Mouse (Mus musculus): ENCODE data around the gene Tesk2. TPM values are rescaled to one million over a fixed set of nuclear protein-coding genes. Genes with fewer than 3 reads are reported as not detected.
"Not testable (repeated sequence)": the region's sequence is repeated elsewhere in the genome, so short reads cannot be mapped to it uniquely, and the experiment has no call there.

Tesk2 gene
- polyA plus RNA-seq (2015; fragmentation: Nextera tagmentation; extraction: Ambion mirVana): 4.3 and 5.2 TPM in 2 replicates

DNA sequence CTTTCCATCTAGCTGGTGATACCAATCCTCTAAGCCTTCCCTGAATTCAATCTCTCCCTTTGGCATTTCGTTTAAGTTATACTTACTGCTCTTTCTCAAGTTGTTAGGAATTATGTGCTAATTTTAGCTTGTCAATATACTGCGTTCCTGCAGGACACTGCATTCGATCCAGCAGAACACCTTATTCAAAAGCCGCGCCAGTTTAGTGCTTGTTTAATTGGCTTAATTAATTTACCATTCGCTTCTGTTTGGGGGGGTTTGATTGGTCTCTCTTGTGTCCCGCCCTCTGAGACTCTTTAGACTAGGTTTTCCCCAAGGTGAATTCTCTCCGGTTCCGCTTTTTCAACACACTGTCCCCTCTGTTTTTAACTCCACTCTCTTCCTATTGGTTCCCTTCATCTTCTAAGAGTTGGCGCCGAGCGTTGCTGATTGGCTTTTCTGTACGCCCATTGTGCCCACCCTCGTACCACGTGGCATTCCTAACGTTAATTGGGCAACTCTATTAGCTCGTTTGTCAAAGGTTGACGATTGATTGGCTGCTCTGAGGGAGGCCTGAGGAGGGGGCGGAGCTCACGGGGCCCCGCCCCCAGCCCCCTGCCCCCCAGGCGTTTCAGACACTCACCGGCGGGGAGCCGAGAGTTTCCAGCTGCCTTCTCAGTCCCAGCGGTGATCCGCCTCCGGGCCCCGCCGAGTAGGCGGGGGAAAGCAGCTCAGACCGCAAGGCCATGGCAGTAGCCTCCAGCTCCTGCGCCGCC, at the start of gene Tesk2:
Gene Tesk2 (plus strand): TSS at position 606 of the 755 bp plus-strand sequence.
- under 1% methylated on average over 34 of the region's 34 CpGs for whole genome bisulfite sequencing

DNA sequence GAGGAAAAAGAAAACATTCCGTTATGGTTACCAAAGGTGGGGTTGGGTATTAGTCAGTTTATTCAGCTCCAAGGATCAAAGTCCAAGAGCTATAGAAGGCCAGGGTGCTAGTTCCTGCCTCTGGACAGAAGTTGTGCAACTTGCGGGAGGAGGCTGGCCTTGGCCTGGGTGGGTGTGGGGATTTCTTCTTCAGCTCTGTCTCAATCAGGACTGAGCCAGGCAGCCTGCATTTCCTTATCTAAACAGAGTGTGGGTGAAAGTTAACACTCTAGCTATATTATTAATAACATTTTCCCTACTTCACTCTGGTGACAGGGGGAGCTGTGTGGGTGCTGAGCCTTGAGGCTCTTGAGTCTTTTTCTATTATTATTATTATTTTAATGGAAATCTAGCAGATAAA, 48.0 kb upstream of the Tesk2 start:
- no peak overlapping the region for H3K4me3 ChIP-seq (replicated peaks; ENCODE audit: low read length)
- ATAC-seq: no peak
- no peaks in the 10 kb centered on the region for H3K4me1 ChIP-seq (replicated peaks; ENCODE audit: control insufficient read depth, insufficient read depth, low read length)
- H3K9ac ChIP-seq (replicated peaks; ENCODE audit: low read depth, low read length): no peak overlapping the region
- H3K9me3 ChIP-seq (ENCODE audit: control insufficient read depth, low read length): no peaks in the 10 kb centered on the region
- no peaks in the 10 kb centered on the region for H3K27me3 ChIP-seq (replicated peaks; ENCODE audit: control insufficient read depth, insufficient read depth, low read length)
- no peaks in the 10 kb centered on the region for H3K36me3 ChIP-seq (ENCODE audit: control insufficient read depth, insufficient read depth)
- no peak overlapping the region for H3K27ac ChIP-seq (ENCODE audit: low read length)
- 83% methylated on average over 2 of the region's 2 CpGs for WGBS
- H3K4me2 ChIP-seq (ENCODE audit: low read length): no peak overlapping the region

More for the DNA sequence above, at the start of gene Tesk2:
- Histone ChIP-seq H3K4me2 (ENCODE audit: low read length) (peak within 1 kb of the TSS; percentile 95), H3K9me3 (ENCODE audit: control insufficient read depth, low read length) (no peaks in the 10 kb centered on the region), H3K27ac (ENCODE audit: low read length) (0 out of 2 replicates have a peak within 1 kb of the TSS, but pooled peaks have one; percentile 33), H3K4me1 (replicated peaks; ENCODE audit: control insufficient read depth, insufficient read depth, low read length) (peaks cover 7% of the 10 kb centered on the region), H3K4me3 (replicated peaks; ENCODE audit: low read length) (peak within 1 kb of the TSS; percentile 85), H3K36me3 (ENCODE audit: control insufficient read depth, insufficient read depth) (no peaks in the 10 kb centered on the region), H3K27me3 (replicated peaks; ENCODE audit: control insufficient read depth, insufficient read depth, low read length) (no peaks in the 10 kb centered on the region), H3K9ac (replicated peaks; ENCODE audit: low read depth, low read length) (peak within 1 kb of the TSS; percentile 76)
- peak; percentile 99 for ATAC-seq

DNA sequence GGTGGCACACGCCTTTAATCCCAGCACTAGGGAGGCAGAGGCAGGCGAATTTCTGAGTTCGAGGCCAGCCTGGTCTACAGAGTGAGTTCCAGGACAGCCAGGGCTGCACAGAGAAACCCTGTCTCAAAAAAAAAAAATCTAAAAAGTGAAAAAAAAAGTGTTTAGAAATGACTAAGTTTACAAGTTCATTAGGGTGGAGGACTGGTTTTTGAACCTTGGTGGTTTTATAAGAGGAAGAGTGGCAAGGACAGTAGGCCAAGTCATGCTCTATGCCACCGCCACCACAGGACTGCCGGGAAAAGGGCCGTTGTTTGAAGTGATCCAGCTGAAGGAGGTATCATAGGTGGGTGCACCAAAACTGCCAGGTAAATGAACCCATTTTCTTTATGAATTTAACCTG, 46.0 kb upstream of the Tesk2 start:
- H3K4me2 ChIP-seq (ENCODE audit: low read length); H3K4me1 ChIP-seq (replicated peaks; ENCODE audit: control insufficient read depth, insufficient read depth, low read length); ATAC-seq; H3K9ac ChIP-seq (replicated peaks; ENCODE audit: low read depth, low read length); H3K9me3 ChIP-seq (ENCODE audit: control insufficient read depth, low read length); H3K27me3 ChIP-seq (replicated peaks; ENCODE audit: control insufficient read depth, insufficient read depth, low read length); H3K36me3 ChIP-seq (ENCODE audit: control insufficient read depth, insufficient read depth); H3K27ac ChIP-seq (ENCODE audit: low read length); H3K4me3 ChIP-seq (replicated peaks; ENCODE audit: low read length): not testable (repeated sequence)
- WGBS: 95% methylated on average over 6 of the region's 6 CpGs

DNA sequence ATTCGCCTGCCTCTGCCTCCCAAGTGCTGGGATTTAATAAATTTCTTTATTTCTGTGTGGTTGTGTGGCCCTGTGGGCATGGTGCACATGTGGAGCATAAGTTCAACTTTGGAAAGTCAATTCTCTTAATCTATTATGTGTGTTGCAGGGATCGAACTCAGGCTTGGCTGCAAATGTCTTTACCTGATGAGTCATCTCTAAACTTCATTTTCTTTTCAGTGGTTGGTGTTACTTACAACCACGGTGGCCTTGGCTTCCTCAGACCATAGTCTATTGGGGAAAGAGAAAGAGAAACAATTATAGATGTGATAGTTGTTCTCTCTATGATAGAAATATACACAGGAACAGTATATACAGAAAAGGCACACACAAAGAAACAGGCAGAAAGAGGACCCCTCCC, 44.7 kb upstream of the Tesk2 start:
- H3K9me3 ChIP-seq (ENCODE audit: control insufficient read depth, low read length): no peaks in the 10 kb centered on the region
- ATAC-seq: no peak
- no peak overlapping the region for H3K4me2 ChIP-seq (ENCODE audit: low read length)
- H3K27ac ChIP-seq (ENCODE audit: low read length): no peak overlapping the region
- no peak overlapping the region for H3K4me3 ChIP-seq (replicated peaks; ENCODE audit: low read length)
- H3K9ac ChIP-seq (replicated peaks; ENCODE audit: low read depth, low read length): no peak overlapping the region
- H3K36me3 ChIP-seq (ENCODE audit: control insufficient read depth, insufficient read depth): no peaks in the 10 kb centered on the region
- 81% methylated on average over 3 of the region's 3 CpGs for WGBS
- H3K4me1 ChIP-seq (replicated peaks; ENCODE audit: control insufficient read depth, insufficient read depth, low read length): no peaks in the 10 kb centered on the region
- H3K27me3 ChIP-seq (replicated peaks; ENCODE audit: control insufficient read depth, insufficient read depth, low read length): no peaks in the 10 kb centered on the region

DNA sequence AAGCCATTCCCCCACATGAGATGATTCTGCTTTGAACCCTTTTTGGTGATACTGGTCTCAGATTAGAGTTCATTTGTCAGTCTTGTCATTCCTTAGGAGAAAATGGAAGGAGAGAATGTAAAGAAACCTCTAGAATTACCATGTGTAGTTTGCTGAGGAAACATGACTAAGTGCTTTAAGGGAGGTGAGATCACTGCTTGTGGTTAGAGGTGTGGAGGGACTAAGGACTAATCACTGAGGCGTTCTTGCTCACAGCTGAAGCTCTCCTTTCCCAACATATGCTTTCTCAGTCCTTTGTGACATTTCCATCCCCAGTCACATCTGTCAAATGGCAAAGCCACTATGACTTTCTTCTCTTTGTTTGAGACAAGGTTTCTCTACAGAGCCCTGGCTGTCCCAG, 42.9 kb upstream of the Tesk2 start:
- Histone ChIP-seq H3K9me3 (ENCODE audit: control insufficient read depth, low read length) (no peaks in the 10 kb centered on the region), H3K9ac (replicated peaks; ENCODE audit: low read depth, low read length) (no peak overlapping the region), H3K27ac (ENCODE audit: low read length) (no peak overlapping the region), H3K4me3 (replicated peaks; ENCODE audit: low read length) (no peak overlapping the region), H3K4me1 (replicated peaks; ENCODE audit: control insufficient read depth, insufficient read depth, low read length) (no peaks in the 10 kb centered on the region), H3K27me3 (replicated peaks; ENCODE audit: control insufficient read depth, insufficient read depth, low read length) (no peaks in the 10 kb centered on the region), H3K36me3 (ENCODE audit: control insufficient read depth, insufficient read depth) (no peaks in the 10 kb centered on the region), H3K4me2 (ENCODE audit: low read length) (no peak overlapping the region)
- WGBS: 82% methylated on average over 1 of the region's 1 CpGs
- ATAC-seq: no peak

DNA sequence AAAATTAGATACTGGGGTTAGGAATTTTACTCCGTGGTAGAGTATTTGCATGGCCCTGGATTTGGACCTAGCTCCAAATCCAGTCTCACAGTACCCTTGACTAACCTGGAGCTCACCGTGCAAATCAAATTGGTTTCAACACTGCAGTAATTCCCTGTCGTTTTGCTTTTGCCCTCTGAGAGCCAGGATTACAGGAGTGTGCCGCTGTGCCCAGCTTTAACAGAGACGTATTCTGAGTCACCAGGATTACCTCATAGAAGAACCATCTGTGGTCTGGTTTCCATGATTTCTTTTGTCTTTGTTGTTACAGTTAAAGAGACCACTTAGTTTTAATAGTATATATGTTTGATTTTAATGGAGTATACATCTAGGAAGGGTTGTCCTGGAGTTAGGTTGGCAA, 41.6 kb upstream of the Tesk2 start:
- Histone ChIP-seq H3K9ac (replicated peaks; ENCODE audit: low read depth, low read length) (no peak overlapping the region), H3K9me3 (ENCODE audit: control insufficient read depth, low read length) (no peaks in the 10 kb centered on the region), H3K4me2 (ENCODE audit: low read length) (no peak overlapping the region), H3K36me3 (ENCODE audit: control insufficient read depth, insufficient read depth) (no peaks in the 10 kb centered on the region), H3K4me3 (replicated peaks; ENCODE audit: low read length) (no peak overlapping the region), H3K4me1 (replicated peaks; ENCODE audit: control insufficient read depth, insufficient read depth, low read length) (no peaks in the 10 kb centered on the region), H3K27ac (ENCODE audit: low read length) (no peak overlapping the region), H3K27me3 (replicated peaks; ENCODE audit: control insufficient read depth, insufficient read depth, low read length) (no peaks in the 10 kb centered on the region)
- ATAC-seq: no peak
- 66% methylated on average over 5 of the region's 5 CpGs for WGBS

DNA sequence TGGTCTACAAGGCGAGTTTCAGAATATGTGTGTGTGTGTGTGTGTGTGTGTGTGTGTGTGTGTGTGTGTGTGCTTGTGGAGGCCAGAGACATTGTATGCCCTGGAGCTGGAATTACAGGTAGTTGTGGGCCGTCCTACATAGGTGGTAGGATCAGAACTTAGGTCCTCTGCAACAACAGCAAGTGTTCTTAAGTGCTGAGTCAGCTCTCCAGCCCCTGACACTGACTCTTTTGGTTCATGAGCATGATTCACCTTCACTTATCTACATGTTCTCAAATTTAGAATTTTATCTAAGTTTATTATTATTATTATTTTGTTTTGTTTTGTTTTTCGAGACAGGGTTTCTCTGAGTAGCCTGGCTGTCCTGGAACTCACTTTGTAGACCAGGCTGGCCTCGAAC, 40.2 kb upstream of the Tesk2 start:
- not testable (repeated sequence) for H3K27ac ChIP-seq (ENCODE audit: low read length); ATAC-seq; H3K9ac ChIP-seq (replicated peaks; ENCODE audit: low read depth, low read length); H3K4me2 ChIP-seq (ENCODE audit: low read length); H3K4me1 ChIP-seq (replicated peaks; ENCODE audit: control insufficient read depth, insufficient read depth, low read length); H3K27me3 ChIP-seq (replicated peaks; ENCODE audit: control insufficient read depth, insufficient read depth, low read length); H3K4me3 ChIP-seq (replicated peaks; ENCODE audit: low read length); H3K9me3 ChIP-seq (ENCODE audit: control insufficient read depth, low read length); H3K36me3 ChIP-seq (ENCODE audit: control insufficient read depth, insufficient read depth)
- 95% methylated on average over 4 of the region's 4 CpGs for WGBS

DNA sequence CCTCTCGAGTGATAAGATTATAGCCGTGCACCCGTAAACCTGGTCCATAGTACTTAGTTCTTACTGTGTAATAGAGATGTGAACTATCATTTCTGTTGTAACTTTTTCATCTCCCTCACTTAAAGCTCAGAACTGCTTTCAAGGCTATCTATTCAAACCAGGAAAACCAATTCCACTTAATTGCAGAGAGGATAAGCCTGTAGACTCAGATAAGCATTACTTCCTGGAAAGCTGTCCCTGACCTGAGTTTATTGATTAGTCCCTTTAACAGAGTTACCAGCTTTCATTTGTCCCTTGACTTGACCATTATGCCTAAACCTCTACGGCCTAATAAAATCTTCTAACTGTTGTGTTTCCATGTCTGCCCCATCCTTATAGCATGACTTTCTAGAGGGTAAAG, 36.8 kb upstream of the Tesk2 start:
- peaks cover 19% of the 10 kb centered on the region for H3K4me1 ChIP-seq (replicated peaks; ENCODE audit: control insufficient read depth, insufficient read depth, low read length)
- no peak for ATAC-seq
- no peak overlapping the region for H3K4me3 ChIP-seq (replicated peaks; ENCODE audit: low read length)
- no peaks in the 10 kb centered on the region for H3K9me3 ChIP-seq (ENCODE audit: control insufficient read depth, low read length)
- no peaks in the 10 kb centered on the region for H3K27me3 ChIP-seq (replicated peaks; ENCODE audit: control insufficient read depth, insufficient read depth, low read length)
- 93% methylated on average over 4 of the region's 4 CpGs for WGBS
- no peak overlapping the region for H3K9ac ChIP-seq (replicated peaks; ENCODE audit: low read depth, low read length)
- no peaks in the 10 kb centered on the region for H3K36me3 ChIP-seq (ENCODE audit: control insufficient read depth, insufficient read depth)
- no peak overlapping the region for H3K4me2 ChIP-seq (ENCODE audit: low read length)
- no peak overlapping the region for H3K27ac ChIP-seq (ENCODE audit: low read length)

DNA sequence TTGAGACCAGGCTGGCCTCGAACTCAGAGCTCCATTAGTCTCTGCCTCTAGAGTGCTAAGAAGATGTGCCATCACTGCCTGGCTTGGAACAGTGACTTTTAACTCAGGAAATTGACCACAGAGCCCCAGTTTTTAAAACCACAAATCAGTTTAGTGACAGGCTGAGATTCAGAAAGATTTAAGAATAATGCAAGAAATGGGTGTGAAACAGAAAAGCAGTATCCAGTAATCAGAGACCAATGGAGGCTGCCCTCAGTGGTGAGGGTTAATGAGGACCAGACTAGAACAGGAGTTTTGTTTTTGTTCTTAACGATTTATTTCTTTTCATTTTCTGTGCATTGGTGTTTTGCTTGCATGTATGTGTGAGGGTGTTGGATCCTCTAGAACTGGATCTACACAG, 36.1 kb upstream of the Tesk2 start:
- WGBS: 73% methylated on average over 2 of the region's 2 CpGs
- no peak for ATAC-seq

More for the DNA sequence above, 36.1 kb upstream of the Tesk2 start:
- H3K27ac ChIP-seq (ENCODE audit: low read length): peak overlapping the region; percentile 80; the same call in 1 of the 2 replicates
- no peaks in the 10 kb centered on the region for H3K9me3 ChIP-seq (ENCODE audit: control insufficient read depth, low read length)
- peak overlapping the region; percentile 80; the same call in 1 of the 2 replicates for H3K4me2 ChIP-seq (ENCODE audit: low read length)
- no peaks in the 10 kb centered on the region for H3K27me3 ChIP-seq (replicated peaks; ENCODE audit: control insufficient read depth, insufficient read depth, low read length)
- peaks cover 2% of the 10 kb centered on the region; the same call in 1 of the 2 replicates for H3K36me3 ChIP-seq (ENCODE audit: control insufficient read depth, insufficient read depth)
- H3K4me3 ChIP-seq (replicated peaks; ENCODE audit: low read length): no peak overlapping the region
- H3K9ac ChIP-seq (replicated peaks; ENCODE audit: low read depth, low read length): no peak overlapping the region
- H3K4me1 ChIP-seq (replicated peaks; ENCODE audit: control insufficient read depth, insufficient read depth, low read length): peaks cover 19% of the 10 kb centered on the region

All from forebrain, embryonic 16.5 days (tissue).